Mouse (Mus musculus) skeletal muscle tissue, adult 2 months (tissue): ENCODE measurements around the gene Gm21943.
"Not testable (repeated sequence)": the region's sequence is repeated elsewhere in the genome, so short reads cannot be mapped to it uniquely, and the experiment has no call there.

Experiments
- DNase-seq: peaks from one replicate; pipeline ENCODE4 v3.0.0-alpha.2; 2012; ENCODE audit warnings: low read depth, low spot score

Gm21943 gene

GRCm38 (mm10) chrY:57533644-57534043, at the start of gene Gm21943:
Gene Gm21943 (minus strand): TSS chrY:57533744.
- not testable (repeated sequence) for DNase-seq
